Mouse (Mus musculus): ENCODE data around the gene Gm6890. TPM values are rescaled to one million over a fixed set of nuclear protein-coding genes. Genes with fewer than 3 reads are reported as not detected.

The Gm6890 gene
- not detected in 2 replicates for polyA plus RNA-seq (2012; rRNA removed)

GRCm38 (mm10) chrX:74740627-74741026 lies at the start of gene Gm6890:
Gm6890 (plus strand) TSS chrX:74740927.

Other genes starting within 250 kb of the Gm6890 start
- gene Olfr1326-ps1, start 166.0 kb upstream of the Gm6890 start, polyA plus RNA-seq (2012; rRNA removed), result not detected in 2 replicates
- not detected in 2 replicates for gene Olfr1325, start 148.2 kb upstream of the Gm6890 start, polyA plus RNA-seq (2012; rRNA removed)
- 0.13 and 0.23 TPM in 2 replicates for gene Gm5640, start 95.3 kb upstream of the Gm6890 start, polyA plus RNA-seq (2012; rRNA removed)
- 0.08 TPM in 1 of 2 replicates, not detected in the other for gene Gm5936, start 96.3 kb downstream of the Gm6890 start, polyA plus RNA-seq (2012; rRNA removed)